Mouse (Mus musculus) heart, adult 2 months (tissue): Measurements from ENCODE around the gene Olfr1042.

Source experiments
- CTCF ChIP-seq: fragments of 200-600 bp; IDR thresholded peaks from 2 replicates; pipeline ENCODE4 v1.8.1; 2022; ENCODE audit warnings: antibody characterized with exemption, mild to moderate bottlenecking, moderate library complexity
- EP300 ChIP-seq: fragments of 200-500 bp; IDR thresholded peaks from 2 replicates; pipeline ENCODE4 v1.6.1; 2011; ENCODE audit warnings: low read depth, low read length, control low read depth; ENCODE audit not compliant: insufficient read depth
- POLR2A ChIP-seq: fragments of 200-500 bp; IDR thresholded peaks from 2 replicates; pipeline ENCODE4 v1.6.1; 2011; ENCODE audit warnings: mild to moderate bottlenecking, low read depth, low read length, control low read depth; ENCODE audit not compliant: insufficient read depth

GRCm38 (mm10) chr2:86179950-86180349 is 18.3 kb upstream of the Olfr1042 start:
- TF ChIP-seq CTCF (no peak), POLR2A (no peak), EP300 (no peak)
